Mouse (Mus musculus) forebrain, embryonic 14.5 days (tissue): Measurements from ENCODE around the gene Eps8. TPM values are rescaled to one million over a fixed set of nuclear protein-coding genes. Genes with fewer than 3 reads are reported as not detected.
A peak's percentile ranks its signal among the peaks of the same experiment; 100 is the strongest.
"Not testable (repeated sequence)": the region's sequence is repeated elsewhere in the genome, so short reads cannot be mapped to it uniquely, and the experiment has no call there.

Experiments
- ATAC-seq: fragments of 200-750 bp; cut with Nextera tagmentation; 2 replicates; pipeline ENCODE4 v1.8.0; 2017; ENCODE audit warnings: mild to moderate bottlenecking, moderate library complexity
- DNase-seq: peaks from one replicate; pipeline ENCODE4 v3.0.0-alpha.2; 2015; ENCODE audit warnings: low spot score
- H3K27ac ChIP-seq: fragments of 300-500 bp; sonication (generic); 2 replicates; pipeline ENCODE4 v1.5.1; 2014; ENCODE audit warnings: low read depth, mild to moderate bottlenecking, control low read depth, low read length, moderate library complexity
- H3K27me3 ChIP-seq: fragments of 300-500 bp; sonication (generic); replicated peaks from 2 replicates; pipeline ENCODE4 v1.6.1; 2014; ENCODE audit warnings: low read length, control low read depth, mixed read lengths; ENCODE audit not compliant: control insufficient read depth, insufficient read depth
- H3K36me3 ChIP-seq: fragments of 300-500 bp; sonication (generic); 2 replicates; pipeline ENCODE4 v1.6.1; 2014; ENCODE audit warnings: low read length, control low read depth; ENCODE audit not compliant: control insufficient read depth, insufficient read depth
- H3K4me1 ChIP-seq: fragments of 300-500 bp; sonication (generic); 2 replicates; pipeline ENCODE4 v1.6.1; 2014; ENCODE audit warnings: antibody characterized with exemption, low read length, control low read depth; ENCODE audit not compliant: control insufficient read depth, insufficient read depth
- H3K4me2 ChIP-seq: fragments of 300-500 bp; sonication (generic); 2 replicates; pipeline ENCODE4 v1.6.1; 2014; ENCODE audit warnings: mild to moderate bottlenecking, control low read depth, low read length
- H3K4me3 ChIP-seq: fragments of 300-500 bp; sonication (generic); 2 replicates; pipeline ENCODE4 v1.5.1; 2014; ENCODE audit warnings: low read depth, low read length, control low read depth
- H3K9ac ChIP-seq: fragments of 300-500 bp; sonication (generic); 2 replicates; pipeline ENCODE4 v1.6.1; 2014; ENCODE audit warnings: mild to moderate bottlenecking, low read length, control low read depth, moderate library complexity
- H3K9me3 ChIP-seq: fragments of 300-500 bp; sonication (generic); replicated peaks from 2 replicates; pipeline ENCODE4 v1.6.1; 2016; ENCODE audit warnings: low read length, control low read depth, mixed read lengths; ENCODE audit not compliant: control insufficient read depth
- WGBS: fragments of 180-500 bp; shearing (Covaris S2); extraction: QIAGEN DNeasy Blood & Tissue Kit; methylation state at CpG from one replicate; pipeline ENCODE4 v1.1.7; 2014; 5-methylcytosine and 5-hydroxymethylcytosine counted together
- polyA plus RNA-seq: library from polyadenylated mRNA; unstranded; fragments of >200 nt; fragmentation: Nextera tagmentation; extraction: Ambion mirVana; gene quantifications from 2 replicates; pipeline ENCODE4 v1.2.1, GENCODE M21; 2014

Gene Eps8
- polyA plus RNA-seq, 1 experiment from 2014 or later = 11.4 TPM

DNA sequence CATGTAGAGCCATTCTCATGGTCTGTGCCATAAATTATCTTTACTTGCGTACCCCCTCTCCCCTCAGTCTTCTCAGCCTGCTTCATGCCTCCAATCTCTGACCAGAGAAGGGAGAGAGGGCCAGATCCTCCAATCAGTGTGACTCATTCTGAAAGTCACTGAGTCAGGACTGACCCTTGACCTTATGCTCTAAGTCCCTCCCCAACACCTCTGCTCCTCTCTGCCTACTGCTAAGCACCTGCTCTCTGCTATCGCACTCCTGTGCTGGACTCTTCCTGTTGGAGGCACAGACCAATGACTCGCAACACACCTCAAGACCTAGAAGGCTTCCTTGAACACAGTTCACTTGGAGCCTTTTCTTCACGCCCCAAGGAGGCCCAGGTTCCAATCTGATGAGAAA is 162.1 kb downstream of the Eps8 start:
- no peak overlapping the region for H3K9ac ChIP-seq
- H3K4me3 ChIP-seq = no peak overlapping the region
- H3K36me3 ChIP-seq = no peaks in the 10 kb centered on the region
- no peaks in the 10 kb centered on the region for H3K9me3 ChIP-seq
- no peak for ATAC-seq
- no peak overlapping the region for H3K27ac ChIP-seq
- no peak for DNase-seq
- no peaks in the 10 kb centered on the region for H3K4me1 ChIP-seq
- H3K27me3 ChIP-seq = no peaks in the 10 kb centered on the region
- 93% methylated on average over 4 of the region's 4 CpGs for WGBS
- no peak overlapping the region for H3K4me2 ChIP-seq

GRCm38 (mm10) chr6:137491659-137492058 is 163.0 kb downstream of the Eps8 start:
- ATAC-seq = no peak
- 76% methylated on average over 2 of the region's 2 CpGs for WGBS

GRCm38 (mm10) chr6:137490115-137490514 is 164.6 kb downstream of the Eps8 start:
- no peak overlapping the region for H3K4me2 ChIP-seq
- no peak overlapping the region for H3K27ac ChIP-seq
- no peak for ATAC-seq
- H3K9ac ChIP-seq = no peak overlapping the region
- 93% methylated on average over 14 of the region's 14 CpGs for WGBS
- DNase-seq = no peak
- no peaks in the 10 kb centered on the region for H3K27me3 ChIP-seq
- no peak overlapping the region for H3K4me3 ChIP-seq
- H3K36me3 ChIP-seq = no peaks in the 10 kb centered on the region
- H3K9me3 ChIP-seq = no peaks in the 10 kb centered on the region
- H3K4me1 ChIP-seq = no peaks in the 10 kb centered on the region

More at GRCm38 (mm10) chr6:137491659-137492058, 163.0 kb downstream of the Eps8 start:
- DNase-seq = no peak
- no peaks in the 10 kb centered on the region for H3K36me3 ChIP-seq
- H3K4me3 ChIP-seq = no peak overlapping the region
- H3K4me1 ChIP-seq = no peaks in the 10 kb centered on the region
- no peaks in the 10 kb centered on the region for H3K9me3 ChIP-seq
- H3K4me2 ChIP-seq = no peak overlapping the region
- H3K9ac ChIP-seq = no peak overlapping the region
- H3K27ac ChIP-seq = no peak overlapping the region
- no peaks in the 10 kb centered on the region for H3K27me3 ChIP-seq

GRCm38 (mm10) chr6:137487443-137487842 is 167.2 kb downstream of the Eps8 start:
- Histone ChIP-seq H3K9ac (no peak overlapping the region), H3K36me3 (no peaks in the 10 kb centered on the region), H3K27me3 (no peaks in the 10 kb centered on the region), H3K4me1 (no peaks in the 10 kb centered on the region), H3K4me2 (no peak overlapping the region), H3K4me3 (no peak overlapping the region), H3K9me3 (no peaks in the 10 kb centered on the region), H3K27ac (no peak overlapping the region)
- no peak for DNase-seq
- ATAC-seq = no peak
- 74% methylated on average over 6 of the region's 6 CpGs for WGBS

DNA sequence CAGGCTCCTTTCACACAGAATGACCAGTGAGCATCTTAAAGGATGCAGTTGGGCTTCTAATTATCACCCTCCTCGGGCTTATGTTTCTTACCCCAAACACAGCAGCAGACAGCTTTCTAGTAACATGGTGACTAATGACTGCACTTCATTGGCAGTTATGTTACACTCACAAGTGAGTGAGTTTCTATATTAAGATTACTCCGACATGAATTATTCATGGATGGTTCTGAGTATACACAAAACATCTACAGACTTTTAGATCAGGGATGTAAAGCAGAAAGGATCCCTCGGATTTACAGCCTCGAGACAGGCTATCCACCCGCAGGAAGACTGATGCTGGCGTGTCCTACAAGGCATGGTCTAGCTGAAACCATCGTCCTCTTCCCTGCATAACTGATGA is 171.8 kb downstream of the Eps8 start:
- H3K27ac ChIP-seq = no peak overlapping the region
- no peaks in the 10 kb centered on the region for H3K36me3 ChIP-seq
- ATAC-seq = no peak
- H3K9ac ChIP-seq = no peak overlapping the region
- no peaks in the 10 kb centered on the region for H3K27me3 ChIP-seq
- no peaks in the 10 kb centered on the region for H3K9me3 ChIP-seq
- 53% methylated on average over 7 of the region's 7 CpGs for WGBS
- H3K4me1 ChIP-seq = no peaks in the 10 kb centered on the region
- no peak overlapping the region for H3K4me3 ChIP-seq
- H3K4me2 ChIP-seq = no peak overlapping the region
- peak; percentile 43 for DNase-seq

DNA sequence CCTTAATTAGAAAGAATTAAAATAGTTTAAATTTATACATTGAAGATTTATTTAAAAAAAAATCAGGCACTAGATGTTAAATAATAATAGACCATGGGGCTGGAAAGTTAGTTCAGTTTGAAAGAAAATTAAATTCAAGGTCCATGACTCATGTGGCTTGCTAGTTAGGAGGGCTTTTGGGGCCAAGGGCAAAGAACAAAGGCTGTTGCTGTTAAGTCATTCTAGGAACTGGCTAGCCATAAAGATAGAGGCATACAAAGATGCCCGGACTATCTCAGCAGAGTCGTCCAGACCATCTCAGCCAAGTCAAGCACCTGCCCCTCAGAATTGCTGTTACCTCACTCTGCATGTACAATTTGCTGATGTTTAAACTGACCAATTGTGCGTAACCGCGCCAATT is 179.0 kb downstream of the Eps8 start:
- H3K27ac ChIP-seq, H3K4me3 ChIP-seq, H3K27me3 ChIP-seq, H3K36me3 ChIP-seq, H3K4me1 ChIP-seq, ATAC-seq, H3K9ac ChIP-seq, H3K4me2 ChIP-seq, H3K9me3 ChIP-seq, DNase-seq: not testable (repeated sequence)
- 97% methylated on average over 5 of the region's 5 CpGs for WGBS

DNA sequence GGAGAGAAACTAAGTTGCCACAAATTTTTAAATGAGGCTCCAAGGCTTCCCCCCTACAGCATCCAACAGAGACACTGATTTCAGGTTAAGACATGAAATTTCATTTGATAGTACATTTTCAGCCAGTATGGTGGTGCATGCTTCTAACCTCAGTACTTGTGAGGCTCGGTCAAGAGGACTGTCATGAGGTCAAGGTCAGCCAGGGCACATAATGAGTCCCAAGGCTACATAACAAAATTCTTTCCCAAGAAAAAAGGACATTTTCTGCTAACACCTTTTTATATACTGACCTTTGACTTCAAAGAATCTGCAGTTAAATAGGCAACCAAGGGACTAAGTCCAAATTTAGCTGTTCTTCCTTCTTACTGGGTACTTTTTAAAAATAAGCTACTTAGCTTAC is 181.2 kb downstream of the Eps8 start:
- Histone ChIP-seq H3K9ac (no peak overlapping the region), H3K4me3 (no peak overlapping the region), H3K9me3 (no peaks in the 10 kb centered on the region; the same call in 1 of the 2 replicates), H3K27me3 (0 out of 2 replicates have a peak, but pooled peaks cover 5% of the 10 kb centered on the region), H3K36me3 (no peaks in the 10 kb centered on the region), H3K27ac (no peak overlapping the region), H3K4me1 (peaks cover 8% of the 10 kb centered on the region), H3K4me2 (no peak overlapping the region)
- ATAC-seq = no peak
- WGBS = 79% methylated on average over 1 of the region's 1 CpGs
- no peak for DNase-seq

- peak; percentile 51 for DNase-seq
- H3K27me3 ChIP-seq = 0 out of 2 replicates have a peak, but pooled peaks cover 5% of the 10 kb centered on the region
These were observed 182.5 kb downstream of the Eps8 start for GRCm38 (mm10) chr6:137472129-137472528.

GRCm38 (mm10) chr6:137470901-137471598 is 183.6 kb downstream of the Eps8 start:
- 12% methylated on average over 11 of the region's 11 CpGs for WGBS
- Histone ChIP-seq H3K4me3 (no peak overlapping the region), H3K36me3 (no peaks in the 10 kb centered on the region), H3K4me2 (no peak overlapping the region), H3K27me3 (0 out of 2 replicates have a peak, but pooled peaks cover 5% of the 10 kb centered on the region), H3K9ac (no peak overlapping the region), H3K27ac (no peak overlapping the region), H3K9me3 (no peaks in the 10 kb centered on the region), H3K4me1 (peaks cover 8% of the 10 kb centered on the region)
- ATAC-seq (peak; percentile 86), DNase-seq (peak; percentile 94)

More at GRCm38 (mm10) chr6:137472129-137472528, 182.5 kb downstream of the Eps8 start:
- peak; percentile 13; the same call in 1 of the 2 replicates for ATAC-seq
- no peaks in the 10 kb centered on the region; the same call in 1 of the 2 replicates for H3K9me3 ChIP-seq
- no peak overlapping the region for H3K9ac ChIP-seq
- no peaks in the 10 kb centered on the region for H3K36me3 ChIP-seq
- no peak overlapping the region for H3K4me2 ChIP-seq
- 38% methylated on average over 9 of the region's 9 CpGs for WGBS
- H3K4me1 ChIP-seq = peaks cover 8% of the 10 kb centered on the region
- 0 out of 2 replicates have a peak overlapping the region, but pooled peaks have one; percentile 9 for H3K27ac ChIP-seq
- no peak overlapping the region for H3K4me3 ChIP-seq
